Mouse (Mus musculus) hindlimb bud, embryonic 11.5 days (tissue): ENCODE measurements around the gene Tmem270.
A peak's percentile ranks its signal among the peaks of the same experiment; 100 is the strongest.

Experiments used
- DNase-seq: peaks from one replicate; pipeline ENCODE4 v3.0.0-alpha.2; 2012; ENCODE audit warnings: low read depth, low spot score; ENCODE audit errors: extremely low spot score

The Tmem270 gene

DNA sequence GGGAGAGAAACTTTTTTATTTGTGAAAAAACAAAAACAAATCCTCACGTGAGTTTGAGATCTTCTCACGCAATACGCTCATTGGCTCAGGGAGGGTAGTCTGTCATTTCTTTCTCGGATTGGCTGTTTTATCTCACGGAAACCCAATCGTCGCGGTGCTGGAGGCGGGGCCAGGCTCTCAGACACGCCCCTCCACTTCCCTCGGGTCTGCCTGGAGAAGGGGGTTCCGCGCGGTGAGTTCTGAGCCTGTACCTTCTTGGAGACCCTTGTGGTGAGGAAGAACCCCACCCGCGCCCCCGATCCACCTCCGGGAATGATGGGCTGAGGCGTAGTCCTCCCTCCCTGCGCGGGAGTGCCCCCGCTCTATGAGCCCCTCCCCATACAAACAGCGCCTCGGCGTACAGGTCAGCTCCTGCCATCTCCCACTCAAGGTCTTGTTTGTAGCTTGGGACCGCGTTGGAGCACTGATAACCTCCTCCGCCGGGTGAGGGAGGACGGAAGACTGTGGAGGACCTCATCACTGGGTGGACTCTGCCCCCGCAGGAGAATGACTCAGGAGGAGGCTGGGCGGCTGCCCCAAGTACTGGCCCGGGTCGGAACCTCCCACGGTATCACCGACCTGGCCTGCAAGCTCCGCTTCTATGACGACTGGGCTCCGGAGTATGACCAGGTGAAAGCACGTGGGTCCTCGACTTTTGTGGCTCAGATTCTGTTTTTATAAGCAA, 25.8 kb upstream of the Tmem270 start, which contains the start of gene Mettl27:
Gene Mettl27, plus strand, starts transcription at position 190 of the 724 bp plus-strand sequence.
- DNase-seq: peak; percentile 67

DNA sequence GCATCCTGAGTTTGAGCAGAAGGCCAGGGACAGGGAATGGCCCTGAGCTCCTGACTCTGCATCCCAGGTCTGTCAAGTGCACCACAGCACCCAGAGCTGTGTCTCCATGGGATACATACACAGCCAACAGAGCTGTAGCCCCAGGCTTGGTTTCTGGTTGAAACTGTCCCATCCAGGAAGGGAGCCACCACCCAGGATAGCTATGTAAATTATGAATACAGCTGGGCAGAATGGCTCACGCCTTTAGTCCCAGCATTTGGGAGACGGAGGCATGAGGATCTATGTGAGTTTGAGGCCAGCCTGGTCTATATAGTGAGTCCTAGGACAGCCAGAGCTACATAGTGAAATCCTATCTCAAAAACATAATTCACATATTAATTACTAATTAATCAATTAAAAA, 23.5 kb upstream of the Tmem270 start:
- DNase-seq: no peak

DNA sequence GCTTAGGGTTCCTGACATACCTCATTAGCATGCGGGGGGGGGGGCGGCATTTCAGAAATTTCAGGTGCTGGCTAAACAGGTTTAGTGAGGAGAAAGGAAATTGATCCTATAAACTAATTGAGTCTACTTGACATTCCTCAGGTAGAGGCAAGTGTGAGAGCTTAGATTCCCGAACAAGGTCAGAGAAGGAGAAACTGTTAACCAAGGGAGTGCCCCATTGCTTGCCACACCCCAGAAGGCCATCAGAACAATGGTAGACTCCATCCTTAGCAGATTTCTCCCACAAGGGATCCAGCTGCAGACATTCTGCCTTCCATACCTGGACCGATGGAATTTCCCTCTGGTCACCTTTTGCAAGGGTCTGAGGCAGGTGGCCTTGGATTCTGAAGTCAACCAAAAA, 20.2 kb upstream of the Tmem270 start:
- DNase-seq: no peak

DNA sequence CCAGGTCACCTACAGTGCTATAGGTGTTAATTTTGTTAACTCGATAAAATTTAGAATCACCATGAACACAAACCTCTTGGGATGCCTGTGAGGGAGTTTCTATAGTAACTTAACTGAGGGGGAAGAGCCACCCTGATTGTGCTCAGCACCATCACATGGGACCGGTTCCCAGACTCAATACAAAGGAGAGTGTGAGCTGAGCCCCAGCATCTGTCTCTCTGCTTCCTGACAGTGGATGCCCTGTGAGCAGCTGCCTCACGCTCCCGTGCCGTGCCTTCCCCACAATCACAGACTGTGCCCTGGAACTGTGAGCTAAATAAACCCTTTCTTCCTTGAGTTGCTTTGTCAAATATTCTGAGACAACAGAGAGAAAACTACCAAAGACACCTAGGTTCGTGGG, 16.6 kb upstream of the Tmem270 start:
- no peak for DNase-seq

DNA sequence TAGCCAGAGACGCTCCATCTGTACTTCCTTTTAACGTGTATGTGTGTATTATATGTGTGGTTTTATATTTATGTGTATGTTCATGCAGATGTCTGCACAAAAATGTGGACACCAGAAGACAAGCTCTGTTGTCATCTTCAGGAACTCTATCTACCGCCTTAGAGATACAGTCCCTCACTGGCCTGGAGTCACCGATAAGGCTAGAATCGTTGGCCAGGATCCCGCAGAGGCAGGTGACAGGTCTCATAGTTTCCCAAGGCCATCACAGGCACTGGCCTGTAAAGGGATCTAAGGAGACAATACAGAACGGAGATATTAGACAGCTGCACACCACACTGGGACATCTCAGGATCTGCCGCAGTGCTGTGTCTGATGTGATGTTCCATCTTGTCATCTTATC, 14.6 kb upstream of the Tmem270 start:
- DNase-seq: no peak

DNA sequence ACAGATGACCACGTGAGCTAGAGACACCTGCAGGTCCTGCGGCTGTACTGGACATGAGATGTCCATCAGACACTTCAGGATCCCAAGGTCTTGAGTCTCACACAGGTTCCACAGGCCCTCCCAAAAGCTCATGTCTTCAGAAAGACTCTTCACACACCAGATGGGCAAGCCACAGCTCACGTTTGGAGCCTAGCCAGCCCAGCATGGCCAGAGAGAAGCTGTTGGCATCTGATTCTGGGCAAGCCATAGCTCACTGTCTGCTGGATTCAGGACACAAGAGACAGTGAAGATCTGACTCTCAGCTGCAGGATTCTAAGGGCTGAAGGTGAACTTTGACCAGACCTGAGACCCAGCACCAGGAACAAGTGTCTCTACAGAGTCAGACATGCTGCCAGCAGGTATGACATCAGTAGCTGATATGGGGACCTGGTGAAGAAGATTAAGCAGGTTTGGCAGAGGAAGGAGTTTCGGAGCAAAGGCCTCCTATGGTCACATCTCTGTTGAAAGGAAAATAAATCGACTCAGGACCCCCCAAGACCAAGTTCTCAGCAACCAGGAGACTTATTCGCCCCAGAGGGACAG, 13.7 kb upstream of the Tmem270 start:
- DNase-seq: no peak

DNA sequence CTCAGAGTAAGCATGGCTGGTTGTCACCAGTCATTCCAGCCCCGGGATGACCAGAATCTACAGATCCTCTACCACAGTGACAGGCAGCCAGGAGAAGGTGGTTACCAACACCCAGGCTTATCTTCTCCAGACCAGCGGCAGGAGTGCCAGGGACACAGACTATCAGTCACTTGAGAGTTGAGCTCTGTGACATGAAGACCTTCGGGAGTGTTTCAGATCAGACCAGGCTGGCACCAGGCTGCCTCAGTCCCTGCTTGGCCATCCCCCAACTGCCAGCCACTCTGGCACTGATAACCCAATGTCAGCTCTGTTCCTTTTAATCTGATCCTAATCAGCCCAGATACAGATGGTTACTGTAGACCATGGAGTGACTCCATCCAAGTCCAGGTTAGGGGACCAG, 12.6 kb upstream of the Tmem270 start:
- DNase-seq: no peak

DNA sequence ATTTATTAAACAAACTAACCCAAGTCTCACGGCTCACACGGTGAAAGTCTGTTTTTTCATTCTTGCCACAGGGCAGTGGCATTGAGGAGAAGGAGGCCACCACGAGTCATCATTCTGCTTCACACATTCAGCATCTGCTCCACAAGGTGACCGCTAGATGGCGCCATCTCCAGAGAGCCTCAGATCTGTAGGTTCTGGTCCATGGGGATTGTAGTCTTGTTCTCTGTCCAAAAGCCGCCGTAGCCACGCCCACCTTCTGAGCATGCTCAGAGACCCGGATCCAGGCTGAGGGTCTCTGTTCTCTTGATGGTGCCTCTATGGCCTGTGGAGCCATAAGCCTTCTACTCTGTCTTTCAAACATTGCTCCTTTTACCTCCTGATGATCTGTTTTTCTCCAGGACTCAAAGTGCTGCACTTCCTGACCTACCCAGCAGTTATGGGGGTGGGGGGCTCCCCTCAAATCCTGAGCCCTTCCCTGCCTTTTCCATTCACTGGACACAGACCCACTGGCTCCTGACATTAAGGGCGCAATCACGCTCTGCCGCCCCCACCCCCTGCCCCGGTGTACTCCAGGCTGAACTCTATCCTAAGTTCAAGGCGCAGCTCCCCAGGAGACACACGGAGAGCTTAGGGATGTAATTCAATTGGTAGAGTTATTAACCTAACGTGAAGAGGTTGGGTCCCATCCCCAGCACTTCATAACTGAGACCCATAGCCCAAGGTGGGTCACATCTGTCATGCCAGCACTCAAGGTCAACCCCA, 11.7 kb upstream of the Tmem270 start:
- peak; percentile 22 for DNase-seq

DNA sequence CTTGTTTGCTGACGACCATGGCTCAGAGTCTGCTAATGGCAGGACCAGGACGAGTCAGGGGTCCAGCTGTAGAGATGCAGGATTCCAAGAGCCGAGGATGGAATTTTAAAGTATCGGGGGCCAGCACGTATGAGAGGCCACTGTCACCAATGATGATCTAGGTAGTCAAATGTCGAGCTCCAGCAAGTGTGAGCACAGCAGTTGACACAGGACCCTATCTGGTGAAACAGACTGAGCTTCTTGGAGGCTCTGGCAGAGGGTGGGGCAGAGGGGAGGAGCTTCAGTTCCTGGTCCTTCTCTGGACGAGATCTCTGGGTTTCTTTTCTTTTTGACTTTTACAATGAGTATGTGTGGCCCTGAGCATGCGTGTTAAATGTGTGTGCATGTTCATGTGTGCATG, 8.8 kb upstream of the Tmem270 start, which contains the start of gene Cldn13:
Gene Cldn13, minus strand, starts transcription at position 216 of the 400 bp plus-strand sequence.
- no peak for DNase-seq

DNA sequence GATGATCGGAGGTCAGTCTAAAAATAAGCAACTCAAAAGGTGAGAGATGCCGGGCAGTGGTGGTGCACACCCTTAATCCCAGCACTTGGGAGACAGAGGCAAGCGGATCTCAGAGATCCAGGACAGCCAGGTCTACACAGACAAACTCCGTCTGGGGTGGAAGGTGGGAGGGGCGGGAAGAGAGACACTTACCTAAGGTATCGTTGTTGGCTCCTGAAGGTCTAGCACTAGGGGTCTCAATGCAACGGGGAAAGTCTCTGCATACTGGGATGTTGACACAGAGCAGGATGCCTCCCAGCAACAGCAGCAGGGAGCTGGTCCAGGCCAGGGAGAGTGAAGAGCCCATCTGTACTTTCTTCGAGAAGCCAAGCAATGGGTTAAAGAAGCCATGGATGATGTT, 8.0 kb upstream of the Tmem270 start:
- no peak for DNase-seq

DNA sequence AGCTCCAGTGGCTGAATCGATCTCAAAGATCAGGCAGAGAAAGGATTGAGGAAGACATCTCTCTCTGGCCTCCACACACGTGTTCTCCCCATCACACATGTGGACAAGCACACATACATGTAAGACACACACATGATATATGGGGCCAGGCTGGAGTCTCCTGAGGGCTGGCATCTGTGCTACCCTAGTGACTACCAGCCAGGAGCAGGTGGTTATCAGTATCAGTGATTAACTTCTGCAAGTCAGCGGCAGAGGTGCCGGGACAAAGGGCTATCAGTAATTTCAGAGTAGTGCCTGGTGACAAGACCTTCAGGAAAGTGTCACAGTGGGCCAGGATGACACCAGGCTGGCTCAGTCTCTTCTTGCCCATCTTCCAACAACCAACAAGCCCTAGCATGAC, 7.2 kb upstream of the Tmem270 start:
- DNase-seq: no peak

DNA sequence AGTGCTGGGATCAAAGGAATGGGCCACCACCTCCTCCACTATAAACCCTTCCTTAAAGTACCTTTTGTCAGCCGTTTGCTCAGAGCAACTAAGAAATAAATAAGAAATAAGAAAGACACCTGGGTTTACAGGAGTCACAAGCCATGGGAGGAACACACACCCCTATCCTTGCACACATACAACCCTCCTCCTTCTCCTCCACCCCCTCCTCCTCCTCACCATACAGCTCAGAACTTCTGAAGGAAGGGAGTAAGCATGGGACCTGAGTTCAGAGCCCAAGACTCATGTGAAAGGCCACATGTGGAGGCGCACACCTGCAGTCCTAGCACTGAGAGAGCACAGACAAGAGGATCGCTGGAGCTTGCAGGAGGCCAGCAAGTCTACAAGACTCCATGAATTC, 6.8 kb upstream of the Tmem270 start:
- no peak for DNase-seq

DNA sequence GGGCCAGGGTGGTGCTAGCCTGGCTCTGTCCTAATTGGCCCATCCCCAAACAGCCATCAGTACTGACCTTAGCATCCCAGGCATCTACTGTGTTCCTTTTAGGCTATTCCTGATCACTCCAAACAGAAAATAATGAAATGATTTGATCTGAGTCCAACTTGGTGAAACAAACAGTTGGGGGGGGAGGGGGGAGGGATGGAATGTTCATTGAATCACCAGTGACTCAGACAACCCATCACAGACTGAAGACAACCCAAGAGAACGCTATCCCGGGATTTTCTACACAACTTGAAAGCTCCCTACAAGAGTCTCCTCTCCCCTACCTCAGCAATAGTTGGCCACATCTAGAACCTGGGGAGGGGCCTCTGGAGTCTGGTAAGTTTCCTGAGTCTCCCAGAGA, 5.4 kb upstream of the Tmem270 start:
- DNase-seq: no peak

DNA sequence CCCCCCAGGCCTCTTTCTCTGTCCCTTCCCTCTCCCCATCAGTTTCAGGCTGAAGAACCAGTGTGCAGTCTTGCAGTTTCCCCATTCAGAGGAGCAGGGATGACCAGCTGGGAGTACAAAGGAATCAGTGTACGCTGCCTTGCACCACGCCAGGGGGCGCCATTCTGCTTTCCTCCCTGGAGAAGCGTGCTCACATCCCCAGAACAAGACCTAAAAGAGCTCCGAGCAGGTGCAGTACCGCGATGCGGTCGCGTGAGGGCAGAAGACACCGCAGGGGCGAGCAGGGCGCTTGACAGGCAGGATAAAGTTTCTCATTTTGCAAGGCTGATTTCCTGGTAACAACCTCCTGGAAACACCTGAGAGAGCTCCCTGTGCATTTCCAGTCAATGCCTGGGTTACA, 602 bp upstream of the Tmem270 start:
- peak; percentile 91 for DNase-seq

DNA sequence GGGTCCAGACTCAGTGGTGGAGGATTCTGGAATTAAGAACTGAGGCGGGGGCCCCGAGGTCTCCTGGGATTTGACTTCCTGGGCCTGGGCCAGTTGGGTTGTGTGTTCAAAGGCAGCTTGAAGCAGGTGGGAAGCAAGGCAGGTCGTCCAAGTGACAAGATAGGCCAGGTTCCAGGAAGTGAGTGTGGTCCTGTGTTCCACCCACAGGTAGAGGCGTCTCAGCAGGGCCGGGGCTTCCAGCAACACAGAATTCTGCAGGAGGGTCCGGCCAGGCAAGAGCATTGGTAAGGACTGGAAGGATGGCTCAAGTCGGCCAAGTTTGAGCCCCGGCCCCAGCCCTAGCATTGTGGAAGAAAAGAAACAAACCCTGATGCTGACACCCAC, 4.9 kb downstream of the Tmem270 start:
- DNase-seq: no peak

DNA sequence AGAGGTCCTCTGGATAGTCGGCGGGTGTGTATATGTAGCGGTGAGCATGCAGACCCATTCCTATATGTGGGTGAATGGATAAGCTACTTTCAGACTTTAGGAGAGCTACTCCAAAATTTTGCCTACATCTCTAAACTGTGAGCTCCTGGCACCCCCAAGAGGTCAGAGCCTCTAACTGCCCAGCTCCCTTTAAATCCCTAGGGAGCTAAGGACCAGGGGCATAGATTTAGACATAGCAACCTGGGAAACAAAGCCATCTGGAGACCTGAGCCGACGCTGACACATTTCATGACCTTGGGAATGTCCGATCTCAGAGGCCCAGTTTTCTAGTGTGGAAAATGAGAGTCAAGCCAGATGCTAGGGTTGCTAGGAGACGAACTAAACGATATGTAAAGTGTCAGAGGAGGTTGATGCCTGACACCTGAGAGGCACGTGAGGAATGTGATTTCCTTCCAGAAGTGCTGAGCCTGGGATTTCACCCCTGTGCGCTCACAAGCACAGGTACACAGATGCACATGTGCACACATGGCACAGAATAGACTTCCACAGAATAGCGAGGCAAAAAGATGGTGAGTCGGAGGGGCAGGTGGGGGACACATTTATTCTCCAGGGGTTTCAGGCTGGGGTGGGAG, 5.4 kb downstream of the Tmem270 start:
- peak; percentile 63 for DNase-seq

DNA sequence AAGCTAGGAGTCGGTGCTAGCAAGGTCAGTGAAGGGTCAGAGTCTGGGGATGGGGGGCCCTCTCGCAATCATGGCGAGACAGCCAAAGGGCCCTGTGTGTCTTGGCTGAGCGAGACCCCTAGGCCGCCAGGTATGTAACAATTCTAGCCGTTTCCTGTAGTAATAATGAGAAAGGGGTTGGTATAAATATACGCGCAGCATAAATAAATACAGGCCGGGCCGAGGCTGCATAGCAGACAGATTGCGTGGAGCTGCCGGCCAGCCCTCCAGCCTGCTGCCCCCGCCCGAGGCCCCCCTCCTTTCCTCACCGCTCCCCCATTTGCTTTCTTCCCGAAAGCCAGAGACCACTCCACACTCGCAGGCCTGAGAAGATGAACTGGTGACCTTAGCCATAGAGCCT, 8.9 kb downstream of the Tmem270 start:
- DNase-seq: no peak

DNA sequence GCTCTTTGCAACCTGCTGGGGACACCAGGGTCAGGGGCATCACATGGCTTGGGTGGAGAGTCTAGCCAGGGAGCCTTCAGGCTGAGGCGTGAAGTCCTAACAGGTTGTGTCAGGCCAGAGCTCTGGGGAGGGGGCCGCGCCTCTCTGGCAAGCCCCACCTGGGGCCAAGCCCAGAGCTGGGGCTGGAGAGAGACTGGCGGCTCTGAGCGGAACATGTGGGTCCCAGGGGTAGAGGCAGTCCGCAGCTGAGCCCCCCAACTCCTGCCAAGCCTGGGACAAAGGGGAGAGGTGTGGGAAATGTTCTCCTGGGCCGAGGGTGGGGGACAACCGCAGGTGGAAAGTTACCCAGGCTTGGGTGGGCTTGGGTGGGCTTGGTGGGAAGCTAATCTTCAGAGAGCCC, 9.6 kb downstream of the Tmem270 start:
- DNase-seq: no peak

DNA sequence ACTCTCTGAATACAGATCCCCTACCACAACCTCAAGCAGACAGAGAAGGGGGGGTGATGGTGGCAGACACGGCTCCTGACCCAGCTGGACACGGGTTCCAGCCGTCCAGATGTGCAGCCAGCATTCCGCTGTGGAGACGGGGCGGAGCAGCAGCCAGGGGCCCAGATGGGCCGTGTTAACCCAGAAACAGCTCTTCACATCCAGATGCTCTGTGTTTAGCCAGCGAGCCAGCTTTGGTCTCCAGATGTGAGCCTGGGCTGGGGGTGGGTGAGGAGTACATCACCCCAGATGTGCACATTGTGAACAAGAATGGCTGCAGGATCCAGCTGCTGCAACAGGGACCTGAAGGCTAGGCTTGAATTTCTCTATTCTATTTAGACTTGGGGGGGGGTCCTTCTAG, 11.2 kb downstream of the Tmem270 start:
- DNase-seq: peak; percentile 44

DNA sequence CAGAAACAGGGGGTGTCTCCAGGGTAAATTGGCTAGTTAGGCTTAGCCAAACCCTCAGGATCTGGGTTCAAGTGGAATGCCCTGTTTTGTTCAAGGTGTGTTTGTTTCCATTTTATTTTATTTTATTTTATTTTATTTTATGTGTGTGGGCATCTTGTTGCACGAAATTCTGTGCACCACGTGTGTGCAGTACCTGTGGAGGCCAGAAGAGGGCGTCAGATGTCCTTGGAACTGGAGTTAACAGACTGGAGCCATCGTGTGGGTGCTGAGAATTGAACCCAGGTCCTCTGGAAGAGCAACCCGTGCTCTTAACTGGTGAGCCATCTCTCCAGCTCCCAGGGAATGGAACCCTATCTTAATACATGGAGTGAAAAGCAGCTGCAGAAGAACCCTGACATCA, 13.8 kb downstream of the Tmem270 start:
- no peak for DNase-seq

DNA sequence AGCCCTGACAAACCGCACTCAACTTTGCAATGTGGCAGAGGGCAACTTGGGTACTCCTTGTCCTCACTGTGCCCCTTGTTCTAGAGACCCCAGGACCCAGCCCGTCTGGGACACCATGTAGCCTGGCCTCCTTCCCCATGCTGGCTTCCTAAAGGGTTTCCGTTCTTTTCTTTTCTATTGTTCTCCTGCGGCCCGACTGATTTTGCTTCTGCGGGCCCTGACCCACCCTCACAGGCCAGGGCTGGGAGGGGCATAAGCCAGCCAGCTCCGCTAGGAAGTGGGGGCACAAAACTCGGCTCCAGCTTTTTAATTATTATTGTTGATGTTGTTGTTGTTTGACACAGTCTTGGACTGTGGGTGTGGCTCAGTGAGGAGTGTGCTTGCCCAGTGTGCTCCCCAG, 15.0 kb downstream of the Tmem270 start:
- no peak for DNase-seq

DNA sequence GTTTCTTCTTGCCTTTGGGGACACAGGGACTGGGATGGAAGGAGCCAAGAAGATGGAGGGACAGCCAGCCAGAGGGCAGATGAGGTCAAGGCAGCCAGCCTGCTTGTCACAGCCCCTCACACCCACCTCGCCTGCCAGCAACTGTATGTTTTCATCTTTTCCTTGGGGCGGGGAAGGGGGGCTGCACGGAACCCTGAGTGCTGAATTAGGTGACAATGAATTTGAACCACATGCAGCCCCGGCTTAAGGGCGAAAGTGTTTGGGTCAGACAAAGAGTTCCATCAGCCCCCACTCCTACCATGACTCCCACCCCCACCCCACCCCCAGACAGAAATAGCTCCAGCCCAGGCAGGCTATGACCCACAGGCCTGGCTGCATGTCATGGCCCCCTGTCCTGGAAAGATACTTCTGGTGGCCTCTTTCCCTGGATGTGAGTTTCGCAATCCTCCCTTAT, 15.9 kb downstream of the Tmem270 start:
- no peak for DNase-seq
